10 mouse cellular contexts compared by ENCODE assay signal in genomic region chr6:31075209-31075571, GRCm38 (mm10).
A peak's percentile ranks its signal among the peaks of the same experiment; 100 is the strongest.
DNase-seq lines count a peak whose midpoint lies in the region; ATAC-seq and TF ChIP-seq lines count a peak whose summit lies in the region.
"Had no signal": no experiment of that assay in that cellular context is flagged by ENCODE, and none has a peak within 500 bp of the region (broad histone marks: within the 10 kb centered on the region; RNA-seq: fewer than 3 reads in every experiment).

No protein-coding gene starts in this region.

- WGBS in lung, embryonic 16.5 days, result 44% methylated on average over 2 of the region's 2 CpGs
- WGBS in intestine, embryonic 16.5 days, result 49% methylated on average over 2 of the region's 2 CpGs
- 55% methylated on average over 2 of the region's 2 CpGs for WGBS in stomach, embryonic 15.5 days

- H3K4me2 ChIP-seq in lung, embryonic 16.5 days (ENCODE audit: low read depth, low read length), result no peak overlapping the region
- peak overlapping the region; percentile 18; the same call in 1 of the 2 replicates for H3K4me2 ChIP-seq in intestine, embryonic 16.5 days (ENCODE audit: low read depth, low read length)
- H3K4me2 ChIP-seq in stomach, embryonic 15.5 days, result peak overlapping the region; percentile 22
- H3K4me2 ChIP-seq: hindbrain, embryonic 15.5 days; midbrain, embryonic 13.5 days had no signal

- peak overlapping the region; percentile 86 for H3K27ac ChIP-seq in gastrocnemius, adult 2 months
- peak overlapping the region; percentile 91 for H3K27ac ChIP-seq in lung, embryonic 16.5 days (ENCODE audit: low read length)
- H3K27ac ChIP-seq in intestine, embryonic 16.5 days (ENCODE audit: low read length), result peak overlapping the region; percentile 50; the same call in 1 of the 2 replicates
- peak overlapping the region; percentile 60 for H3K27ac ChIP-seq in stomach, embryonic 15.5 days
- H3K27ac ChIP-seq: hindbrain, embryonic 15.5 days; midbrain, embryonic 13.5 days had no signal

- peaks cover 50% of the 10 kb centered on the region for H3K4me1 ChIP-seq in lung, embryonic 16.5 days (replicated peaks; ENCODE audit: control insufficient read depth, insufficient read depth, low read length)
- H3K4me1 ChIP-seq in intestine, embryonic 16.5 days (ENCODE audit: control insufficient read depth, insufficient read depth, low read length), result peaks cover 38% of the 10 kb centered on the region
- peaks cover 35% of the 10 kb centered on the region for H3K4me1 ChIP-seq in stomach, embryonic 15.5 days

- H3K9ac ChIP-seq in lung, embryonic 16.5 days (ENCODE audit: low read length), result no peak overlapping the region
- peak overlapping the region; percentile 43; the same call in 1 of the 2 replicates for H3K9ac ChIP-seq in intestine, embryonic 16.5 days (ENCODE audit: low read depth, low read length)
- no peak overlapping the region for H3K9ac ChIP-seq in stomach, embryonic 15.5 days
- H3K9ac ChIP-seq: hindbrain, embryonic 15.5 days; midbrain, embryonic 13.5 days had no signal

- H3K9me3 ChIP-seq in lung, embryonic 16.5 days (ENCODE audit: control insufficient read depth, low read length), result no peaks in the 10 kb centered on the region
- H3K9me3 ChIP-seq in intestine, embryonic 16.5 days (ENCODE audit: control insufficient read depth, low read length), result no peaks in the 10 kb centered on the region
- H3K9me3 ChIP-seq in stomach, embryonic 15.5 days, result no peaks in the 10 kb centered on the region
- H3K9me3 ChIP-seq: hindbrain, embryonic 15.5 days; midbrain, embryonic 13.5 days had no signal

- ATAC-seq in lung, embryonic 16.5 days (ENCODE audit: low read depth), result no peak; the same call in 1 of the 2 replicates
- no peak for ATAC-seq in intestine, embryonic 16.5 days
- ATAC-seq in stomach, embryonic 15.5 days (ENCODE audit: insufficient read depth, low FRiP score, low read depth), result peak; percentile 1; the same call in 1 of the 2 replicates

- no peak for TF ChIP-seq CTCF in gastrocnemius, adult 2 months (IDR thresholded peaks at IDR 0.05)

- no peaks in the 10 kb centered on the region for H3K36me3 ChIP-seq in lung, embryonic 16.5 days (ENCODE audit: control insufficient read depth, insufficient read depth, low read length)
- H3K36me3 ChIP-seq in intestine, embryonic 16.5 days (ENCODE audit: control insufficient read depth, insufficient read depth, low read length), result no peaks in the 10 kb centered on the region
- H3K36me3 ChIP-seq in stomach, embryonic 15.5 days, result no peaks in the 10 kb centered on the region
- H3K36me3 ChIP-seq: hindbrain, embryonic 15.5 days; midbrain, embryonic 13.5 days had no signal

- H3K27me3 ChIP-seq in lung, embryonic 16.5 days (ENCODE audit: control insufficient read depth, insufficient read depth, low read depth, low read length), result no peaks in the 10 kb centered on the region
- no peaks in the 10 kb centered on the region for H3K27me3 ChIP-seq in intestine, embryonic 16.5 days (replicated peaks; ENCODE audit: control insufficient read depth, insufficient read depth, low read length)
- H3K27me3 ChIP-seq in stomach, embryonic 15.5 days (replicated peaks), result no peaks in the 10 kb centered on the region
- H3K27me3 ChIP-seq: hindbrain, embryonic 15.5 days; midbrain, embryonic 13.5 days had no signal

- H3K4me3 ChIP-seq in gastrocnemius, adult 2 months, result peak overlapping the region; percentile 30; the same call in 1 of the 2 replicates
- H3K4me3 ChIP-seq in lung, embryonic 16.5 days (ENCODE audit: low read length), result no peak overlapping the region
- H3K4me3 ChIP-seq in intestine, embryonic 16.5 days (ENCODE audit: low read length), result no peak overlapping the region
- no peak overlapping the region for H3K4me3 ChIP-seq in stomach, embryonic 15.5 days (replicated peaks)
- H3K4me3 ChIP-seq: hindbrain, embryonic 15.5 days; midbrain, embryonic 13.5 days had no signal

- intact Hi-C loops in gastrocnemius, adult 2 months (cut with DNase I), result loop anchor here (5.0 kb wide), 2 partner anchors 82 to 102 kb away; no protein-coding TSS in a partner anchor
- intact Hi-C loops in gastrocnemius, postnatal 36 days (cut with DNase I), result loop anchor here (5.0 to 10.0 kb wide), 5 partner anchors 52 to 382 kb away; partner anchors contain the start of gene Mkln1

- no peak for DNase-seq in gastrocnemius, adult 2 months
- DNase-seq in gastrocnemius, postnatal 36 days, result no peak
- no peak for DNase-seq in lung, postnatal 36 days
- DNase-seq in ovary, adult 18-20 months (ENCODE audit: low spot score), result no peak
- no peak for DNase-seq in kidney, postnatal 14 days
